Mouse (Mus musculus) lung, embryonic 15.5 days (tissue): ENCODE data around the gene Coro1b. TPM values are rescaled to one million over a fixed set of nuclear protein-coding genes. Genes with fewer than 3 reads are reported as not detected.

Source experiments
- ATAC-seq: fragments of 200-750 bp; cut with Nextera tagmentation; 2 replicates; pipeline ENCODE4 v1.8.0; 2017; ENCODE audit warnings: moderate number of reproducible peaks, borderline replicate concordance; ENCODE audit not compliant: low FRiP score, low TSS enrichment; ENCODE audit errors: extremely low read depth
- H3K27ac ChIP-seq: fragments of 300-500 bp; sonication (generic); 2 replicates; pipeline ENCODE4 v1.5.1; 2015; ENCODE audit warnings: moderate library complexity, mild to moderate bottlenecking, inconsistent platforms
- H3K27me3 ChIP-seq: fragments of 300-500 bp; sonication (generic); 2 replicates; pipeline ENCODE4 v1.6.1; 2015; ENCODE audit warnings: inconsistent platforms
- H3K36me3 ChIP-seq: fragments of 300-500 bp; sonication (generic); 2 replicates; pipeline ENCODE4 v1.6.1; 2015; ENCODE audit warnings: inconsistent platforms
- H3K4me1 ChIP-seq: fragments of 300-500 bp; sonication (generic); 2 replicates; pipeline ENCODE4 v1.6.1; 2015; ENCODE audit warnings: inconsistent platforms
- H3K4me2 ChIP-seq: fragments of 300-500 bp; sonication (generic); 2 replicates; pipeline ENCODE4 v1.6.1; 2015; ENCODE audit warnings: inconsistent platforms, mild to moderate bottlenecking, moderate library complexity
- H3K4me3 ChIP-seq: fragments of 300-500 bp; sonication (generic); 2 replicates; pipeline ENCODE4 v1.5.1; 2015; ENCODE audit warnings: mild to moderate bottlenecking, inconsistent platforms
- H3K9ac ChIP-seq: fragments of 300-500 bp; sonication (generic); 2 replicates; pipeline ENCODE4 v1.6.1; 2015; ENCODE audit warnings: inconsistent platforms
- H3K9me3 ChIP-seq: fragments of 300-500 bp; sonication (generic); 2 replicates; pipeline ENCODE4 v1.6.1; 2016; ENCODE audit warnings: inconsistent platforms
- WGBS: fragments of 180-500 bp; shearing (Covaris S2); methylation state at CpG from one replicate; pipeline ENCODE4 v1.1.7; 2015; 5-methylcytosine and 5-hydroxymethylcytosine counted together
- polyA plus RNA-seq: library from polyadenylated mRNA; unstranded; fragments of >200 nt; fragmentation: Nextera tagmentation; extraction: Ambion mirVana; gene quantifications from 2 replicates; pipeline ENCODE4 v1.2.1, GENCODE M21; 2015

Coro1b gene
- polyA plus RNA-seq, 1 experiment from 2014 or later = 168 TPM

DNA sequence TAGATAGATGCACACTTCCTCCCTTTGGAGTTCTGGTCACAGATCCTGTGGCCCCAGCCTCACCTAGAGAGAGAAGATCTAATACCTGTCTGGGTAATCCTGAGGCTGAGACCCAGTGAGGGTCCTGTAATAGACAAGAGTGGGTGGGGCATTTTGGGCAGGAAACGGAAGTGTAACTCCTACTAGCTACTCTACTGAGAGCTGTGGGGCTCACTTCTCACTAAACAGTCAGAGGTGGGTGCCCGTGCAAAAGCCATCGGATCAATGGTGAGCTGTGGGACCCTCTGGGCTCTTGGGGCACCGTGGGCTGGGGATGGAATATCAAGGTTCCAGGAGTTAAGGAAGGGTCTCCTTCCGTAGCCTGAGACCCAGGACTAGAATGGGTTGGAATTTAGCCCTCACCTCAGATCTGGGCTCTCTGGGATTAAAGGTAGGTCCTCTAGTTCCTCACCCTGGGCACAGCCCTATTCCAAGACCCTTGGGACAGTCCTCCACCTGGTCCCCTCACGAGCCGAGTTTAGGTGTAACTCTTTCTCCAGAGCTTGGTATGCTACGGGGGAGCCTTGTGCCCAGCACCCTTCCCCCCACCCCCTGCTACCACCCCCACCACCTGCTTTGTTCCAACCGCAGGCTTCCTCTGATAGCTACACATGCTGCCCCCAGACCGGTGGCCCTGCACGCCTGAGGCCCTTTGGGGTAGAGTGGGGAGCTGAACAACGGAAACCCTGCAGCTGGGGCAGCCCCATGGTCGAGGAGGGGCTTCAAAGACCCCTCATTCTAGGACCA, 6.2 kb downstream of the Coro1b start:
- WGBS = 71% methylated on average over 13 of the region's 13 CpGs
- H3K4me1 ChIP-seq = peaks cover 2% of the 10 kb centered on the region
- H3K27me3 ChIP-seq = no peaks in the 10 kb centered on the region
- no peak overlapping the region for H3K9ac ChIP-seq
- peaks cover 45% of the 10 kb centered on the region for H3K36me3 ChIP-seq
- H3K4me3 ChIP-seq = no peak overlapping the region
- no peak overlapping the region for H3K4me2 ChIP-seq
- no peaks in the 10 kb centered on the region for H3K9me3 ChIP-seq
- no peak for ATAC-seq
- H3K27ac ChIP-seq = no peak overlapping the region

DNA sequence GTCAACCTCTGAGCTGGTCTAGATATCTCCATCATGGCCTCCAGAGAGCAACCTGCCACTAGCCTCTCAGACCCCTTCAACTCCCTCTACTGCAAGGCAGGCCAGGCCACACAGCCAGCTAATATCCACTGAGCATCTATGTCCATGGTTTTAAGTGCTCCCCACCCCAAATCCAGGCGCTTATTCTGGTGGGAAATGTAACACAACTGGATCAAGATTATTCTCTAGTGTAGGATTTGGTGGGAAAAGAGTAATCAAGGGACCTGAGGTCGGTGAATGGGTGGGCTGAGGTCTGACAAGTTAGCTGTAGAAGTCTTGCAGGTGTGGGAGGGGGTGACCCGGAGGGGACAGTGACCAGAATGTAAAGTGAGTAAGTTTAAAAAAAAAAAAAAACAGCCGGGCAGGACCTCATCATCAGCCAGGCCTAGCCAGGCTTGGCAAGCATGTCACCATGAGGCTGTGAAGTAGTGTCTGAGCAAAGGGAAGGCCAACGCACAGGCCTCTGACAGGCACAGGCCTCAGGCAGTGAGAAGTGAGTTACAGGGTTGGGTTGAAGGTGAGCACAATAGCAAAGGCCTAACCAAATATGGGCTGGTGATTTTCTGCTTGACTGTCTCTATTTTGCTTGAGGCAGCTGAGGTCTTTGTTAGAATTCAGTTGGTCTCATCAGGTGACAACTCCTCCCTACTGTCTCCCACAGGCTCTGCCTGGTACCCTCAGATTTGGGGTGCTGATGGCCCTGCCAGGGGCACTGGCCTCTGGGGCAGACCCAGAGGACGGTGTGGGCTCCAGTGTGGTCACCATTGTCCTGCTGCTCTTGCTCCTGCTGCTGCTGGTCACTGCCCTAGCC, 7.0 kb downstream of the Coro1b start:
- no peak for ATAC-seq
- Histone ChIP-seq H3K4me3 (no peak overlapping the region), H3K36me3 (peaks cover 50% of the 10 kb centered on the region), H3K27ac (no peak overlapping the region), H3K4me1 (no peaks in the 10 kb centered on the region), H3K9me3 (no peaks in the 10 kb centered on the region), H3K9ac (no peak overlapping the region), H3K27me3 (no peaks in the 10 kb centered on the region), H3K4me2 (no peak overlapping the region)
- WGBS = 75% methylated on average over 6 of the region's 6 CpGs

DNA sequence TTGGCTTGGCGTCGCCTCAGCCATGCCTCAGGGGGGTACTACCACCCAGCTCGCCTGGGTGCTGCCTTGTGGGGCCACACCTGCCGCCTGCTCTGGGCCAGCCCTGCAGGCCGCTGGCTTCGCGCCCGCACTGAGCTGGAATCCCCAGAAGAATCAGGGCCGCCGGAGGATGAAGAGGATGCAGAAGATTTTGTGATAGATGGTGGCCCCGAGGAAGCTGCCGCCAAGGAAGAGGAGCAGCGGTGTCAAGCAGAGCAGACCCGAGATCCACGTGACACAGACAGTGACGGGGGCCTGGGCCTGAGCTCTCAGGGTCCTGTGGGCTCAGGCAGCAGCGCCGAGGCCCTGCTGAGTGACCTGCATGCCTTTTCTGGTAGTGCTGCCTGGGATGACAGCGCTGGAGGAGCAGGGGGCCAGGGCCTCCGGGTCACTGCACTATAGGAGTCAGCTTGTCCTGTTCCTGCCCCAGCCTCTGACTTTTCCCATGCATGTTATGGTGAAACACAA, 7.7 kb downstream of the Coro1b start:
- peaks cover 53% of the 10 kb centered on the region for H3K36me3 ChIP-seq
- H3K4me1 ChIP-seq = no peaks in the 10 kb centered on the region
- ATAC-seq = no peak
- no peaks in the 10 kb centered on the region for H3K27me3 ChIP-seq
- H3K27ac ChIP-seq = no peak overlapping the region
- 75% methylated on average over 20 of the region's 20 CpGs for WGBS
- H3K4me3 ChIP-seq = no peak overlapping the region
- H3K9ac ChIP-seq = no peak overlapping the region
- H3K4me2 ChIP-seq = no peak overlapping the region
- H3K9me3 ChIP-seq = no peaks in the 10 kb centered on the region

DNA sequence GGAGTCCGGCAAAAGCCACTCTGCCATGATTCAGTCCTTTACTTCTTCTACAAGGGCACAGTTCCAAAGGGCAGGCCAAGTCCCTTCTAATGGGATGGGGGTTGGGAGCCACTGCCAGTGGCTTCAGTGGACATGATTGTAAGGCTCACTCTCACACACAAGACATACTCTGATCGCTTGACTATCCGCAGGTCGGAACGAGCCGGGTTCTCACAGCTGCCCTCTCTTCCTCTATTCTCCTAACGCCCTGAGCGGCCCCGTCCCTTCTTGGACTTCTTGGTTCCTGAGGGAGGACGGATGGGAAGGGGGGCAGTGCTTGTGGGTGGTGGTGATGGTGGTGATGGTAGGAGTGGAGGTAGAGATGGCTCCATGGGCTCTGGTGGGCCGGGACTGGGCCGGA, 8.4 kb downstream of the Coro1b start:
- Histone ChIP-seq H3K4me2 (no peak overlapping the region), H3K9ac (no peak overlapping the region), H3K9me3 (no peaks in the 10 kb centered on the region), H3K27ac (no peak overlapping the region), H3K27me3 (no peaks in the 10 kb centered on the region), H3K36me3 (peaks cover 56% of the 10 kb centered on the region), H3K4me3 (no peak overlapping the region), H3K4me1 (peaks cover 1% of the 10 kb centered on the region; the same call in 1 of the 2 replicates)
- WGBS = 86% methylated on average over 12 of the region's 12 CpGs
- ATAC-seq = no peak

DNA sequence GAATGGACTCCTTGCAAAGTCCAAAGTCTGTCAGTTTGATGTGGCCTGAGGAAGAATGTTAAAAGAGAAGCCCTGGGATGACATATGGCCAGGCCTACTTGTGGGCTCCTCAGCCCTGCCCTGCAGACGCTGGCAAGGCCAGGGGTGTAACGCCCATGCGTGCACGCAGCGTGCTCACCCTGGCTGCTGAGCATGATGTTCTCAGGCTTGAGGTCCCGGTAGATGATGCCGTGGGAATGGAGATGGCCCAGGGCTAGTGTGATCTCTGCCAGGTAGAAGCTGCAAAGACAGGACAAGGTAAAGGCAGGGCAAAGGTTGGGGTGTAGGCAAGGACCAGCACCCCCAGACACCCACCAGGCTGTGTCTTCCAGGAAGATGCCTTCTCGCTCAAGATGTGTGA, 10.6 kb downstream of the Coro1b start:
- H3K9me3 ChIP-seq = no peaks in the 10 kb centered on the region
- no peak overlapping the region for H3K9ac ChIP-seq
- no peak overlapping the region for H3K4me2 ChIP-seq
- H3K27me3 ChIP-seq = no peaks in the 10 kb centered on the region
- H3K4me3 ChIP-seq = no peak overlapping the region
- peaks cover 18% of the 10 kb centered on the region for H3K4me1 ChIP-seq
- WGBS = 94% methylated on average over 8 of the region's 8 CpGs
- no peak overlapping the region for H3K27ac ChIP-seq
- peaks cover 50% of the 10 kb centered on the region for H3K36me3 ChIP-seq
- no peak for ATAC-seq

DNA sequence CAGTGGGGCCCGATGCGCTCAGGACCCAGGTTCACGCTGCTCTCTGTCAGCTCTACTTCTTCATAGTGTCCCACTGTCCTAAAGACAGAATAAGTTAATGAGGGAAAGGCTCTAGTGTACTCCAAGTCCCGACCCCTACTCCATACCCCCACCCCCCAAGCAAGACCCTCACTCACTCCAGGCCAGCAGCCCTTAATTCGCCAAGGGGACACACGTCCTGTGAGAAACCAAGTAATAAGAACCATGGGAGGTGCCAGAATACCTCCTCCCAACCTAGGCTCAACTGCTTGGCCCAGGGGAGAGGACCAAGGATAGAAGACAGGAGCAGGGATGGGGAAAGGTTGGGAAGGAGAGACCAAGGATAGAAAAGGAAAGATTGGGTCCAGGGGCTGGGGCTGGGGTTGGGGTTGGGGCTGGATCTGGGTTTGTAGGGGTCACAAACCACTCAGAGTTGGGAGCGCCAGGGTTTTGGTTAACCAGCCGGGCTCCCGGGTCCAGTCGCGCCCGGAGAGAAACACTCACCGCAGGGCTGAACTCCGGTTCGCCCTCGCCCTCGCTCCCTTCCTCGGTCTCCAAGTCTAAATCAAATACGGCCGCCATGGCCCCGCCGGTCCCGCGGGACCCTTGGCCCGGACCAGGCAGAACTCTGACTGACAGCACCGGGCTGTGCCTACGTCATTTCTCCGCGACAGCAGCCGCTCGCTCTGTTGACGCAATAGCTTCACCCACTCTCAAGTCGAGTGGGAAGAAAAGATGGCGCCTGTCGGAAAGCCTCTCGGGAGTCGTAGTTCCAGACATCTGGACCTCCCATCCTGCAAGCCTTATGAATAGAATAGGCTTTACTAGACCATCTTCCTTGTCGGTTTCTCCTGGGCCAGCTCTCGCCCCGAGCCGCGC, 14.5 kb downstream of the Coro1b start, which contains the start of gene Rps6kb2:
Rps6kb2 (minus strand) TSS at position 709 of the 897 bp plus-strand sequence.
- WGBS = 5% methylated on average over 42 of the region's 42 CpGs
- Histone ChIP-seq H3K4me1 (peaks cover 18% of the 10 kb centered on the region), H3K9me3 (no peaks in the 10 kb centered on the region), H3K4me2 (peak within 1 kb of the TSS; percentile 88), H3K27ac (peak within 1 kb of the TSS; percentile 55), H3K36me3 (peaks cover 37% of the 10 kb centered on the region), H3K9ac (peak within 1 kb of the TSS; percentile 70), H3K27me3 (no peaks in the 10 kb centered on the region), H3K4me3 (peak within 1 kb of the TSS; percentile 72)
- ATAC-seq = peak; percentile 82

DNA sequence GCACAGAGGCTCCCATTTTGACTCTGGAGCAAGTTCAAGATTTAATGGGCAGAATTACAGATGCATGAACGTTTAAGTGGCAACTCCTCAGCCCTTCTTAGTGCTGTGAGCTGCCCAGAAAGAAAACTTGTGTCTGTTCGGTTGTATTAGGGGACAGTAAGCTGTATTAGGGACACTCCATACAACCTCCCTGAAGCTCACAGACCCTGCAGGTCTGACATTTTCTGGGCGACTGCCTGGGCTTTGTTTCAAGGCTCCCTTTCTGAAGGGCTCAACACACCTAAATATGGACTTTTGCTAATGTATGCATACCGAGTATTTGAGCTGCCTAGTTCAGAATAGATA, 15.1 kb downstream of the Coro1b start:
- Histone ChIP-seq H3K27me3 (no peaks in the 10 kb centered on the region), H3K27ac (peak overlapping the region; percentile 55), H3K4me2 (peak overlapping the region; percentile 88), H3K9ac (peak overlapping the region; percentile 70), H3K4me1 (peaks cover 18% of the 10 kb centered on the region), H3K4me3 (peak overlapping the region; percentile 72), H3K9me3 (no peaks in the 10 kb centered on the region), H3K36me3 (peaks cover 31% of the 10 kb centered on the region)
- WGBS = 27% methylated on average over 4 of the region's 4 CpGs
- ATAC-seq = no peak; the same call in 1 of the 2 replicates

DNA sequence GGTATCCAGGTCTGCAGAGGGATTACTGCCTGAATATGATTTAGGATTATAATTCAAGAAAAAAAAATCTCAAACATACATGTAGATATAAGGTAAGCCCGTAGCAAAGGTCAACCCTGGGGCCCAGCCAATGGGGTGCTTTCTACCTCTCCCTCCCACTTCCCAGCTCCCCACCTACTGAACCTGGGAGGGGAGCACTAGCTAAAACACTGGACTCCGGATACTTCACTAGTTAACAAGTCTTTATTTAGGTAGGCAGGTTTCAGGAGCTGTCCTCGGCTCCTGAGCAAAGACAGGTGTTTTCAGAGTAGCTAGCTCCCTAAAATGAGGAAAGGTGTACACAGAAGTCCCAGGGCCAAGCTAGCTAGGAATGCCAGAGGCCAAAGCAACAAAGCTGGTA, 15.7 kb downstream of the Coro1b start:
- H3K4me1 ChIP-seq = peaks cover 18% of the 10 kb centered on the region
- H3K36me3 ChIP-seq = peaks cover 25% of the 10 kb centered on the region
- no peaks in the 10 kb centered on the region for H3K9me3 ChIP-seq
- no peak for ATAC-seq
- WGBS = 75% methylated on average over 3 of the region's 3 CpGs
- H3K27ac ChIP-seq = no peak overlapping the region
- no peak overlapping the region for H3K4me2 ChIP-seq
- H3K27me3 ChIP-seq = no peaks in the 10 kb centered on the region
- H3K4me3 ChIP-seq = no peak overlapping the region
- no peak overlapping the region for H3K9ac ChIP-seq

DNA sequence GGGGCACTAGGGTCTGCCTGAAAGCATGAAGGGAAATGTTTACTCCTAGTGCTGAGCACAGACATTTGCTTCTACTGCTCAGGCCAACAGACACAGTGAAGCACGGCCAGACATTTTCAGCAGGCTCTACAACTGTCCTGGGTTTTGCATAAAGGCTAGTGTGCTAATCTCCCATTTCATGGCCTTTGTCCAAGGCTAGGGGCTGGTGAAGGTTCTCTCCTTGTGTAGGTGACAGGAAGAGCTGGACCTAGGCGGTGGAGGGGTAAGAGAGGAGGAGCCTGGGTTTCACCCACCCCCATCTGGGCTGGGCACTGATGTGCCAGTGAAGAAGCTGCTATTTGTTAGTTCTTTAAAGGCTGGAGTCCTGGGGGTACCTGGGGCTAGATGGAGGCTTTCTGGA, 16.3 kb downstream of the Coro1b start:
- Histone ChIP-seq H3K4me1 (peaks cover 20% of the 10 kb centered on the region), H3K36me3 (peaks cover 19% of the 10 kb centered on the region), H3K9ac (no peak overlapping the region), H3K4me2 (no peak overlapping the region), H3K27ac (no peak overlapping the region), H3K9me3 (no peaks in the 10 kb centered on the region), H3K4me3 (no peak overlapping the region), H3K27me3 (no peaks in the 10 kb centered on the region)
- whole genome bisulfite sequencing = 60% methylated on average over 2 of the region's 2 CpGs
- ATAC-seq = no peak

DNA sequence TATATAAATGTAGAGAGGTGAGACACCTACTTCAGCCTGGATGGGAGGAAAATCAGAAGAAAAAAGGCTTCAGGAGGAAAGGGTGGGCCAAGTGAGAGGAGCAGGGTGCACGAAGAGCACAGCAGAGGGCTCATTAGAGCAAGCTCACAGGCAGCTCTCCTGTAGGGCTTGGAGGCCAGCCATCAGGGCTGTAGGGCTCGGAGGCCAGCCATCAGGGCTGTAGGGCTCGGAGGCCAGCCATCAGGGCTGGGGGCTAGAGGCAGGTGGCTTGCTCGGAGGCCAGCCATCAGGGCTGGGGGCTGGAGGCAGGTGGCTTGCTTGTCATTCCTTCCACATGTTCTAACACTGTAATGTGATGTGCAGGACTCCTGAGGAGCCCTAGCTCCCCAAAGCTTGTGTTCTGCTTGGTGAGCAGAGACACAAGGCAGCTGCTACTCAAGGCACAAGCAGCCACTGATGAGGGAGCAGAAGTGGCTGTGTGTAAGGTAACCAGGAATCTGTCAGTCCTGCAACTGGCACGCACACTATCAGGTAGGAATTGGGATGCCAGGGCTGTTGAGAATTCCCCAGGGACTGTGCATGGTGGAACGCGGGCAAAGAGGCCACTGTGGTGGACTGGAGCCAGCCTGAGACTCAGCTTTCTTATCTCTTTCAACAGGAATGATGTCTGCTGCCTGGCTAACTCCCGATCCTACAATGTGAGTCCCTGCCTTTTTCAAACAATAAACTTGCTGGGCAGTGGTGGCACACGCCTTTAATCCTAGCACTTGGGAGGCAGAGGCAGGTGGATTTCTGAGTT, 18.5 kb downstream of the Coro1b start:
- no peak overlapping the region for H3K9ac ChIP-seq
- WGBS = 67% methylated on average over 9 of the region's 9 CpGs
- H3K27ac ChIP-seq = no peak overlapping the region
- H3K4me1 ChIP-seq = peaks cover 37% of the 10 kb centered on the region
- no peaks in the 10 kb centered on the region for H3K9me3 ChIP-seq
- no peak for ATAC-seq
- H3K4me3 ChIP-seq = no peak overlapping the region
- H3K36me3 ChIP-seq = peaks cover 1% of the 10 kb centered on the region
- no peaks in the 10 kb centered on the region for H3K27me3 ChIP-seq
- no peak overlapping the region for H3K4me2 ChIP-seq

DNA sequence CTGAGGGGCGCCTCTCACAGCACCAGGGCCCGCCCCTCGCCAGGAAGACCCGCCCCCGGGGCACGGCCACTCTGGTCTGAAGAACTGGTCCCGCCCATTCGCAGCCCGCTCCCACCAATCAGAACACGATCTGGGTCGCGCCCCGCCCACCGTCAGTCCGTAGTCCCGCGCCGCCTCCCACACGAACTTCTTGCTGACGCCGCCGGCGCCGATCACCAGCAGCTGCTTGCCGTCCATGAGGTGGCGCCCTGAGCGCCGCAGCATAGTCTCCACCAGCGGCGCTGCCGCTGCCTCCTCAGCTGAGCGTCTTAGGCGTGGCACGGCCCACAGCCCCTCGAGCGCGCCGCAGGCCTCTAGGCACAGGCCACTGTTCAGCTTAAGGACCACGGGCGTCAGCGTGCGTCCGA, 21.0 kb downstream of the Coro1b start:
- WGBS = 0% methylated on average over 41 of the region's 43 CpGs
- peak overlapping the region; percentile 86 for H3K27ac ChIP-seq
- H3K9me3 ChIP-seq = no peaks in the 10 kb centered on the region
- H3K36me3 ChIP-seq = no peaks in the 10 kb centered on the region
- peak; percentile 96 for ATAC-seq
- peak overlapping the region; percentile 46 for H3K4me3 ChIP-seq
- peak overlapping the region; percentile 85 for H3K4me2 ChIP-seq
- no peaks in the 10 kb centered on the region for H3K27me3 ChIP-seq
- peak overlapping the region; percentile 71 for H3K9ac ChIP-seq
- peaks cover 24% of the 10 kb centered on the region for H3K4me1 ChIP-seq
